Mouse (Mus musculus) kidney, postnatal 25 days (tissue): ENCODE data around the gene Ctnnd2.

ENCODE experiments used
- DNase-seq, 2 experiments: peaks; one replicate each; pipeline ENCODE4 v3.0.0; 2021; ENCODE audit warnings: mixed read lengths in 2 of 2

Ctnnd2 gene

DNA sequence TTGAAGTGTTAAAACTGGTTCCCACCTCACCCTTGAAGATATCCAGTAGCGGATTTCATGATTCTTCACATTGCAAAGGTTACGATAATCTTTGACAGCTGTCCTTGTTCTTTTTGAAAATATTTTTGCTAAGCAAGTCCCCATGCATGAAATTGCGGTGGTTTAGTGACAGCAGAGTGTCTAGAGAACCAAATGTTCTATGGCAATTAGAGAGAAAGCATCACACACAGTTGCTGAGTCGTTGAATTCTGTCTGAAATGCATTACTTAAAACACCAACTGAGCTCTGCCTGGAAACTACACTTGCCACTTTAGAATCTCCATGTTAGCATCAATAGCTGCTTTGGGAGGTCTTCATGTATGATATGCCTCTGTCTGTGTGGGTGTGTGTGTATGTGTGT is 375.9 kb downstream of the Ctnnd2 start:
- no peak for DNase-seq

GRCm38 (mm10) chr15:30550956-30551355 is 378.6 kb downstream of the Ctnnd2 start:
- no peak for DNase-seq

DNA sequence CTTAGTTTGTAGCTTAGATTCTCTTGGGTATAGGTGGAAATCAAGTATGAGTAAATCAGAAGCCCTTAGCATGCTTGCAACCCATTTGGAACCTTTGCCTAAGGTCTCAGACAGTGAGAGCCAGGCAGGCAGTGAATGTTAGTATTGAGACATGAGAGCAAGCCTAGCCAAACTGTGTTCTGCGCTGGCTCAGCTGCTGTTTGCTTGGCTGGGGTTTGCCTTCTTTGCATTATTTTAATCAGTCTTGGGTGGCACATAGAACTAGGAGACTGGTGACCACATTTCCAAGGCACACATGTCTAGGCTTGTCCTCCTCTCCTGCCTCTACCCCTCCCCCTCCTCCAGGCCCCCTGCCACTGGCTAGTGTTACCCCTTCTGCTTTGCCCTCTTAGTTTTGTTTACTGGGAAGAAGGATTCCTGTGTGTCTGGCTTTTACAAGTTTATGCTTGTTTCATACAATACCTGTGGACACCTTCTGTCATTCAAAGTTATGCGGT is 381.6 kb downstream of the Ctnnd2 start:
- DNase-seq, result no peak

- no peak for DNase-seq
Measured at GRCm38 (mm10) chr15:30555787-30556186, 383.4 kb downstream of the Ctnnd2 start.

DNA sequence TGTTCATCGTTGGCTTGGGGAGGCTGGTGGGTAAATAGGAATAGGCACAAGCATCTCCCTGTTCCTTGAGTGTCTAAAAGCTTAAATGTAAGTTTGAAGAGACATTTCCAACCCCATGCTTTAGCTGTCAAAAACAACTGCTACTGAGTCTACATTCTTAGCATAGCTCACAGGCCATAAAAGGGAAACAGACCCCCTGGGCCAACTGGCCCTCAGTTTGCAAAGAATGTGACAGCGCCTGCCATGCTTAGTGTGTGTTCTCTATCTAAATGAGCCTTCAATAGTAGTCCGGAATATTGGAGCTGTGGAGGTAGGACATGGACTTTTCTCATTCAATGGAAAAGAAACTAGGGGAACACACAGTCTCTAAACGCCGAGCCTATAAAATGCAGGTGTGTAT is 390.0 kb downstream of the Ctnnd2 start:
- no peak for DNase-seq

- no peak for DNase-seq
Measured at GRCm38 (mm10) chr15:30564594-30564993, 392.2 kb downstream of the Ctnnd2 start.

DNA sequence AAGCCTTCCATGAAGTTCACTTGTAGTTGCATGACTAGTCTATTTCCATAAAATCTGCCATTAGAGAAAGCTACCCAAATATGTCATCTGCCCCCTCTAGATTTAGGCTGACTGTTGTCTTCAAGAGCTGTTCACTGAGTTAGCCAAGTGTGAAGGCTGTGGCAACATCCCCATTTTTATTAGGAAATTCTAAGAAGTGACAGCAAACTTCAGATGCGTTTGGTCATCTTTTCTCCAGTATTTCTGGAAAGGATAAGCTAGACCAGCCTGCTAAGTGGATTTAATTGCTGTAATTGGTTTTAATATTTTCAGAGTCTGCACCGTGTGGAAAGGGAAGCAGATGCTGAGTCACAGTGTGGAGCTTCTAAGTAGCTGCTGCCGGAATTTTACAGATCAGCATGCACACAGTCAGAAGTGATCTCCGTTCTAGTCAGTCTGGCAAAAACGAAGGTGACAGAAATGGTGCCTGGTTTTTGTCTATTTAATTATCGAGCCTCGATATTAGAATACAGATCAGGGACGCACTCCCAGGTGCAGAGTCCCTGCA is 397.9 kb downstream of the Ctnnd2 start:
- DNase-seq, result no peak

DNA sequence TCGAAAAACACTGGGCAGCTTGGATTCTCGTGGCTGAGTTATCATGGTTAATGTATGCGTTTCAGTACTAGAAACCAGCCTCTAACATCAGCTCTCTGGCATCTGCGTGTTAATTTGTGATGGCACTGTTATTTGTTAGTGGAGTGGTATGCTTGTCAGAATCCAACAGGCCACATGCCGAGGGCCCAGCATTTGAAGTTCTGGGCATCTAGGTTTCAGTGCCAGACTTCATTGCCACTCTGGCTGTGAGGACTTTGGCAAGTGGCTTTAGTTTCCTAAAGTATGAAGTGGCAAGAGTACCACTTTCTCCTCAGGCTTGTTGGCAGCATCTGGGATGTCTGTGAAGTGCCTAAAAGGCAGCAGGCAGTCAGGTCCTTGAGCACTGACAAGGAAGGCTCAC is 415.1 kb downstream of the Ctnnd2 start:
- no peak for DNase-seq

DNA sequence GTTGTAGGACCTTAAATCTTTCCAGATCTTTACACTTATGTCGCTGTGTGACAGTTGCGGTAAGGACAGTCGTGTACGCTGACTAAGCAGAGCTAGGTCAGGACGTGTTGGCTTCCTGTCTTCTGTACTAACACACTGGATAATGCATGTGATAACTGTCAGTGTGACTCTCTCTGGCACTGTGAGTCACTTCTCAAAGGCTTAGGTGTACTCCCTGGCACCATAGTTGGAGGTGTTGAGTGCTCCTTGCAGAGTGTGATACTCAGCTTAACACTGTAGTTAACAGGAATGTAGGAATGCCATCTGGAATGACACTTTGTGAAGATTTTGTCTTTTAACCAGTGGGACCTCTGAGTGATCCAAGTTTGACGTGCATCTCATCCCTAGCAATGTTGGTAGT is 418.5 kb downstream of the Ctnnd2 start:
- no peak for DNase-seq

DNA sequence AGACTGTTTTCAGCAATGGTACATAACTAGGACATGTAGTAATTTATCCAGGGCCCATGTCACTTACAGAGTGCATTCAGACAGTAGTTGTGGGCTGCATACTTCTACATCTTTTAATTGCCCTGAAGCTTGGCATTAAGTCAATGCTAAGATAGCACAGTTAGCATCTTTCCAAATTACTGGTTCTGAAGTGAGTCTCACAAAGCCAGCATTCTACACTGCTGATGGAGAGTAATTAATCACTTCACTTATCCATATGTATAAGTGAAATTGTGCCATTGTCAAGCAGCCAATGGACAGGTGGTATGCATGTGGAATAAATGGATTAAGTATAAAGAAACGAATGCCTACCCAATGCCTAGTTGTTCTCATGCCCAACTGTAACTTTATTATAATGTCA is 423.1 kb downstream of the Ctnnd2 start:
- no peak for DNase-seq

- no peak for DNase-seq
Measured at GRCm38 (mm10) chr15:30610613-30611012, 438.2 kb downstream of the Ctnnd2 start.

DNA sequence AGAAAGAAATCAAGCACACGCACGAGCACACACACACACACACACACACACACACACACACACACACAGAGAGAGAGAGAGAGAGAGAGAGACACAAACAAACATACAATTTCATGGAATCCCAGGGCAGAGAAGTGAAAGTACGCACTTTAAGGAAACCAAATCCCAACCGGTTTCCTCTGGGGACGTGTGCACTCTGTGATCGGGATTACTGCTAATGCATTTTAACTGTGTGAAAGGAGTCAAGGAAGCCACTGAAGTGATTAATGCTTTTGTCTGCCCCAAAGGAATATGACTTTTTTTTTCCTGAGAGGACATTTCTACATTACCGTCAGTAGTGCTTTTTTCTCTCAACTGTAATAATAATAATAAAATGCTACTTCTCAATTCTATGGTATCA is 443.1 kb downstream of the Ctnnd2 start:
- DNase-seq, result no peak

DNA sequence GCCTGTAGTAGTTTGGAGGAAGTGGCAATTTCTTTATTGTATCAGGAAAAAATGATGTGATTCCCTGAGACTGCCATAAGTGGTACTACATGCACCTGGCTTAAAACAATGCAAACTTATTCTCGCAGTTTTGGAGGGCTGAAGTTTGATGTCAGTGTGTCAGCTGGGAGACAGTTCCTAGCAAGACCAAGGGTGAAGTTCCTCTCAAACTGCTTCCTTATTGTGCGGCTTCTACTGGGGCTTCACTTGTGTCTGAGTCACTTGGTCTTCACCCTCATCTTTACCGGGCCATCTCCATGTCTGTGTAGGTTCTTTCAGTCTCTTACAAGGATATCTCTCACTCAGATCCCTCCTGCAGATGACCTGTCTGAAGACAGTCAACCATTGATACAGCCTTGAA is 444.5 kb downstream of the Ctnnd2 start:
- no peak for DNase-seq

- DNase-seq, result no peak
Measured at GRCm38 (mm10) chr15:30617932-30618331, 445.5 kb downstream of the Ctnnd2 start.

GRCm38 (mm10) chr15:30628524-30628923 is 456.1 kb downstream of the Ctnnd2 start:
- no peak for DNase-seq

GRCm38 (mm10) chr15:30632113-30632735 is 459.8 kb downstream of the Ctnnd2 start:
- no peak for DNase-seq

- DNase-seq, result no peak
Measured at GRCm38 (mm10) chr15:30633917-30634316, 461.5 kb downstream of the Ctnnd2 start.

GRCm38 (mm10) chr15:30634522-30634921 is 462.1 kb downstream of the Ctnnd2 start:
- no peak for DNase-seq

- no peak for DNase-seq
Measured at GRCm38 (mm10) chr15:30640651-30641050, 468.3 kb downstream of the Ctnnd2 start.

DNA sequence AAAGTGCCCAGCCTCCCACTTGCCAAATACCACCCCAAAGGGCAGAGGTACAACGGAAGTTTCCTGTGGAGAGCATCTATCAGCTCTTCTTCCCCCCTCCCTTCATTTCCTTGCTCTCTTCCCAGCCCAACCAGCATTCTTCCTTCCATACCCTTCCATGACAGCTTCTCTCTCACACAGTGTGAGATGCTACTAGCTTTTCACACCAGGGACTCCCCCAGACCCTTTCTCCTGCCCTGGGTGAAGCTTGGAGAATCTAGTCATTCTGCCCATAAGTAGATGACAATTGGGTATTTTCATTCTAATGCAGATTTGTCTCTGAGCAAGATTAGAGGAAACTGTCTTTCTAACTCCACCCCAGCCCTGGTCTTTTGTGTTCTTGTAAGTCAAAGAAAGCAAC is 473.3 kb downstream of the Ctnnd2 start:
- no peak for DNase-seq

GRCm38 (mm10) chr15:30646501-30647431 is 474.4 kb downstream of the Ctnnd2 start:
- DNase-seq, result no peak

DNA sequence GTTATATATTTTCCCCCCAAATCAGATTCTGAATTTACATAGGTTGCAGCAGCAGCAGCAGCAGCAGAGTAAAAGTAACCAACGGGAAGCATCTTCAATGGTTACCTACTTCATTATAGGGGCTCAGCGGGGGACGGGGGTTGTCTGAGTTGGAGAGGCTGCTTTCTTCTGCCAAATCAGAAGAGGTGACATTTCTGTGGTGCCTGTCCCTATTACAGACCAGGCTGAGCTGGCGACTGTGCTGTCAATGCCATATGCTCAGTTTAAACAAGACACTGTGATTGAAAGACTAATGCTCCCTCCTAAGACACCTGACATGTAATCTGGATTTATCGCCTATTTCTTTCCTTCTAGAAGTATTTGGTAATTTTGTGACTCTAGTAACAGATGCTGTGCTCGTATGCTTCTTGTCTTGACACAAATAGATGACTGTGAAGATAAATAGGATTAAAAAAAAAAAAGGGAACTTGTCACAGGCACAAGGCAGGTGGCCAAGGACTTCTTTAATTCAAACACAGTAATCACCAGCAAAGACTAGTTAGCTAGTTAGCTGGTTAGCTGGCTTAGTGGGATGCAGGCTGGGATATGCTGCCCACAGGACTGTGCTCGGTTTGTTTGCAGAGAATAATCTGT is 475.4 kb downstream of the Ctnnd2 start:
- DNase-seq, result no peak

DNA sequence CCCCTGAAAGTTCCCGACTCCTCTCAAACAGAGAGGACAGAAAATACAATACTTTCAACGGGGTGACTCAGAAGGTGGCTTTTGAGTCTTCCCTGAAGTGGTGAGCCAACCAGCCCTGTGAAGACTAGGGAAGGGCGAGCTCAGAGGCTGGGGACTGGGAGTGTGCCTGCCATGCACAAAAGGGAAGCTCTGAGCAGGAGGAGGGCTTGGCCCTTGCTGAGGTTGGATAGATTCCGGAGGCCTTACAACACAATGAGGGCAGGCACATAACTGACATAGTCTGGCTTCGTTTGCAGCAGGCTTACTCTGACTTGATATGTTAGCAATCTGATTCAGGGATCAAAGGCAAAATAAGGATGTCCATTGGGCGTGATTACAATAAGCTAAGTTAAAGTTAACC is 477.6 kb downstream of the Ctnnd2 start:
- DNase-seq, result no peak
